Mouse (Mus musculus) spleen, adult 2 months (tissue): ENCODE results near the gene Gsg1.

Experiments used
- CTCF ChIP-seq: fragments of 200-500 bp; IDR thresholded peaks from 2 replicates; pipeline ENCODE4 v1.5.1; 2011; ENCODE audit warnings: mild to moderate bottlenecking, inconsistent platforms; ENCODE audit not compliant: insufficient read depth, insufficient read length, insufficient replicate concordance; ENCODE audit errors: extremely low read depth
- POLR2A ChIP-seq: fragments of 200-500 bp; IDR thresholded peaks from 2 replicates; pipeline ENCODE4 v1.6.1; 2011; ENCODE audit warnings: low read depth, low read length, inconsistent platforms

DNA sequence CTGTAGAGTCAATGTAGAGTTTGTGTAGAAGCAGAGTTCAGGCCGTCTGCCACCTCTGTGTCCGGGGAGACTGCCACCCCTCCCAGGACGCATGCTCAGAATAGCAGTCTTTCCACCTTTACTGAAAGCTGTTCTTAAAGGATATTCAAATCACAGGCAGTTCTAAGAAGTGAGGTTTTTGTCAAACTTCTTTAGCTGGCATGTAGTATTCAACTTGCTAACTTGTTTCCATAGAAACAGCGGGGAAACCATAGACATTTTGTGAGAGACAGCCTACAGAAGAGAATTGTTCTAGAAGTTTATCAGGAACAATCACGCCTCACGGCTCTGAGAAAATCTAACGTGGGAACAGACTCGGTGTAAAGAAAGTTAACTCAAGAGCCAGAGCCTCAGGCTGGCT lies 47.2 kb downstream of the Gsg1 start:
- TF ChIP-seq CTCF (no peak), POLR2A (no peak)
